Mouse (Mus musculus) brain, embryonic 14.5 days (tissue): ENCODE data around the gene Cst3.

Experiments used
- CTCF ChIP-seq: fragments of 200-500 bp; IDR thresholded peaks from 2 replicates; pipeline ENCODE4 v1.5.1; 2012; ENCODE audit warnings: inconsistent platforms, mild to moderate bottlenecking, moderate library complexity, borderline replicate concordance; ENCODE audit not compliant: insufficient read depth, insufficient read length; ENCODE audit errors: extremely low read depth
- POLR2A ChIP-seq: fragments of 200-500 bp; IDR thresholded peaks from 2 replicates; pipeline ENCODE4 v1.6.1; 2012; ENCODE audit warnings: mild to moderate bottlenecking, inconsistent platforms, borderline replicate concordance; ENCODE audit not compliant: poor library complexity, insufficient read depth, insufficient read length, severe bottlenecking; ENCODE audit errors: extremely low read depth

- no peak for TF ChIP-seq CTCF
- no peak for TF ChIP-seq POLR2A
Observed at GRCm38 (mm10) chr2:148856630-148857400, 18.7 kb downstream of the Cst3 start.
